Mouse (Mus musculus) yolk sac, embryonic 10.5 days (tissue): Measurements from ENCODE around the gene H2-M10.1.
"Not testable (repeated sequence)": the region's sequence is repeated elsewhere in the genome, so short reads cannot be mapped to it uniquely, and the experiment has no call there.

ENCODE experiments used
- DNase-seq: peaks from one replicate; pipeline ENCODE4 v3.0.0-alpha.2; 2017; ENCODE audit warnings: low spot score

H2-M10.1 gene

GRCm38 (mm10) chr17:36326055-36326454 is at the start of gene H2-M10.1:
H2-M10.1 (minus strand) TSS chr17:36326155.
- DNase-seq, result no peak

GRCm38 (mm10) chr17:36368317-36368716 is 42.4 kb upstream of the H2-M10.1 start, which contains the start of gene H2-M10.3:
H2-M10.3 (minus strand) TSS chr17:36368417.
- DNase-seq, result not testable (repeated sequence)

- not testable (repeated sequence) for DNase-seq
These were observed 36.4 kb upstream of the H2-M10.1 start for GRCm38 (mm10) chr17:36362404-36362803.

DNA sequence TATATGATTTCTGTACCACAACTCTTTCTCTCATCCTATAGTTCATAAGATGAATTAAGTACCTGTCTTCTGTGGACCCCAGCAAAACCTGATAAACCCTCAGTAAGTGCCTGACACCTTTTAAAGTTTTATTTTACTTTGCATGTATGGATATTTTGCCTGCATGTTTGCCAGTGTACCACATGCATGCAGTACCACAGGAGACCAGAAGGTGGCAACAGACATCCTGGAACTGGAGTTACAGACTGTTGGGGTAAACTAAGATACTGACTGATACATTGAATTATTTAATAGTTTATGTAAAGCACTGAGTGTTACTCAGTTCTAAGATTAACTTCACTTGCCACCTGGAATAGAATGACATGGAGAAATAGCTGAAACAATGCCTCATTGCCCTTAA is 31.6 kb upstream of the H2-M10.1 start:
- peak; percentile 3 for DNase-seq

DNA sequence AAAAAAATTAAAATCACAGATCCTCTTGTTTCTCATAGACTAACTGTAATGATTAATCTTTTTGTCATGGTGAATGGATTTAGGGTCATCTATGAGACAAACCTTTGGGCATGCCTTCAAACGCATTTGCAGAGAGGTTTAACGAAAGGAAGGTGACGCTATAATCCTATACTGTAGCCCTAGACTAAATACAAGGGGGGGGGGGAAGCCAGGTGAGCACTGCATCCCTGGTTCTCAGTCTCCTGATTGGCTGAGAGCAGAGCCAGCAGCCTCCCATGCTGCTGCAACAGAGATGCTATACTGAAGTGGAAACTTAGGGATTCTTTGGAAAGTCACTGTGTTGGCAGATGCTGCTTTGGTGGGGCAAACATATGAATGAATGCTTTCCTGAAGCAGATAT is 29.8 kb upstream of the H2-M10.1 start:
- no peak for DNase-seq

DNA sequence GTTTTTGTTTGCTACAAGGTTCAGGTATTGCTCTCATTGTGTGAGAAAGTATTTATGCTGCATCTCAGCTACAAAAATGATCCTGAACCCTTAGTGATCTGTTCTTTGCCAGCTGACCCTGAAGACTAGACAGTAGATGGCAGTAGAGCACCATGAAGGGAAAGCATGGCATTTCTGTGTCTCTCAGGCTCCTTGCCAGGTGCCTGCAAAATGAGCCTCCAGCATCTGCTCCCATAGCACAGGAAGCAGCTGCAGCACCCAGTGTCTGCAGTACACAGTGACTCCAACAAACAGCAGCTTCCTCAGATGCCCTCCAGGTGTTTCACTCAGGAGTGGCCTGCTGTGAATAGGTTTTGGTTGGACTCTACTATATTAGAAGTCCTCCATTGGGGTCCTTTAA is 29.4 kb upstream of the H2-M10.1 start:
- not testable (repeated sequence) for DNase-seq

DNA sequence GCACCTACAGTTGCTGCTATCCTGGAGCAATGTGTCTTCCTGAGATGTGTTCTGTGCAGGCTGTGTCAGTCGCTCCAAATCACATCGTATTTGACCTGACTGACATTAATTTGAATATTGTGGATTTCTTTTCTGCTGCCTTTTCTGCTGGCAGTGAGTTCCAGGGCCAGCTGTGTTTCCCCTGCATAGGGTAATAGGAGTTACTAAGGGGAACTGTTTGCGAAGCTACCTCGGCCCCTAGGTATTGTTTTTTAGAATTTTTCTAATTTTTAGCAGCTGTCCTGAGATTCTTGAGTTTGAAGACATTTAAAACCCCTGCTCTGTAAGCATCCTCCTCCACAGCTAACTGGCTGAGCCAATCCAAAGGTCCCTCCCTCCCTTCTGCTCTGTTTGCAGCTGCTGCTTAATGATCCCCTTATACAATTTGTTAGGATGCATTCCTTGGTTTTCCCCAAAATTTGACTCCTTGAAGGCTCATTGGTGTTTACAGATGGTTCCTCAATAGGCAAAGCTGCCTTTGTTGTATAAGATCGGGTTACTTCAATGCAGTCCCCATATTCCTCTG is 10.2 kb downstream of the H2-M10.1 start:
- DNase-seq, result no peak

DNA sequence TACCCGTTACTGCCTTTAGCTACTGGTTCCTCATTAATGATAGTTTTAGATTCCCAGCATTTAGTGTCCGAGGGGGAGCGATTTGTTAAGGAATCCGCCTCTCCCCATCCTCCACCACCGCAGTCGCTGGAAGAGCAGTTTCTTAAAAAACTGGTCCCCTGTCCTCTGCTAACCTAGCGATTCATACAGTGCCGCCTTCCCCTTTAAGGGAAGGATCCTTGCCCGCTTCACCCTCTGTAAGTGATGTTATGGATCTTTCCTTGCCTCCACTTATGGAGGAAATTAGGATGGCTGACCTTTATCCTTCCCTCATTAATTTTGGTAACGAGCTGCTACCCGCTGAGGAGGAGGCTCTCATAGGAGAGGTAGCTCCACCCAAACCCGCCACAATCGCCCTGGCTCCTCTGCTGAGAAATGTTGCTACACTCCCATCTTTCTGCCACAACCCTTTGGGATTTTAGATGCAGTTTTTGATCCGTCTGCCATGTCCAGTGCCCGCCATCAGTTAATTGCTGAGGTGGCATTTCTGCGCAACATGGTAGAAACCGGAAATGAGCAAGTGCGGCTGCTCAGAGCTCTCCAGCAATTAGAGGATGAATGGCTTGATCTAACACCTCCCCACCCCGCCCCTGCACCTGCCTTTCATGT is 10.8 kb downstream of the H2-M10.1 start:
- peak; percentile 13 for DNase-seq

DNA sequence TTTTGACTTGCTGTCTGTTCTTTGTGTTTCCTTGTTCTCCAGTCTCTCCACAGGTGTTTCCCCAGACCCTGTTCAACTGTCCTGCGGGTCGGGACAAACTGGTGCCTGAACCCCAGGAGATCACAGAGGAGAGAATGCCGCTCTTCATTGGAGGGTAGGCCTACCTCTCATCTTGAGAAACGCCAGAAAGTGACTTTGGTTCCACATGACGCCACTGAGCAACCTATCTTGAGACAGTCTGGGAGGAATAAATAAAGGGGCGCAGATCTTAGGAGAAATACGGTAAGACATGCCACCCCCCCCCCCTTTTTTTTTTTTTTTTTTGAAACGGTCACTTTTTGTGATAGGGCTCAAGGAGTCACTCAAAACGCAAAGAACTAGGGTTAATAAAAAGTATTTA is 11.4 kb downstream of the H2-M10.1 start:
- peak; percentile 6 for DNase-seq

DNA sequence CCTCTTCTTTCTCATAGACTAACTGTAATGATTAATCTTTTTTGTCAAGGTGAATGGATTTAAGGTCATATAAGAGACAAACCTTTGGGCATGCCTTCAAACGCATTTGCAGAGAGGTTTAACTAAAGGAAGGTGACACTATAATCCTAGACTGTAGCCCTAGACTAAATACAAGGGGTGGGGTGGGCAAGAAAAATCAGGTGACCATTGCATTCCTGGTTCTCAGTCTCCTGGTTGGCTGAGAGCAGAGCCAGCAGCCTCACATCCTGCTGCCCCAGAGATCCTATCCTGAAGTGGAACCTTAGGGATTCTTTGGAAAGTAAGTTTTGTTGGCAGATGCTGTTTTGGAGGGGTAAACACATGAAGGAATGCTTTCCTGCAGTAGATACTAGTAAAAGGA is 16.7 kb downstream of the H2-M10.1 start:
- no peak for DNase-seq

DNA sequence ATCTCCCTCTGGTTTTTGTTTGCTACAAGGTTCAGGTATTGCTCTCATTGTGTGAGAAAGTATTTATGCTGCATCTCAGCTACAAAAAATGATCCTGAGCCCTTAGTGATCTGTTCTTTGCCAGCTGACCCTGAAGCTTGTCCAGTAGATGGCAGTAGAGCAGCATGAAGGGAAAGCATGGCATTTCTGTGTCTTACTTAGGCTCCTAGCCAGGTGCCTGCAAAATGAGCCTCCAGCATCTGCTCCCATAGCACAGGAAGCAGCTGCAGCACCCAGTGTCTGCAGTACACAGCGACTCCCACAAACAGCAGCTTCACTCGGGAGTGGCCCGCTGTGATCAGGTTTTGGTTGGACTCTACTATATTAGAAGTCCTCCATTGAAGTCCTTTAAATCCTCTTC is 17.1 kb downstream of the H2-M10.1 start:
- DNase-seq, result peak; percentile 44

DNA sequence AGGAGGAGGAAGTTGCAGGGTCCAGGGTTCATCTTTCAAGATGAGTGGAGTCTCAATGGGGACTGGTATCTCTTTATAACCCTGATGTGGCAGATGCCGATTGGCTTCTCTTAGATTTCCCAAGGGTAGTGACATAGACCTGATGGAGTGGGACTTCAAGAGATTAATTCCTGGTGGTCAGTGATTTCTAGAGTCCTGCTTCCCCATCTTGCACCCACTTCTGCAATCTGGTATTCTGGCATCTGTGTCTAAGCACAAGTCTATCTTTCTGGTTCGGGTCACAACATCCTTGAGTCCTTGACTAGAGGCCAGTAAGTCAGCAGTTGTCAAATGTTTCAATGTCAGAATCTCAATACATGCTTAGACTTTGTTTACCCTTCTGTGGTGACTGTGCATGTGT is 39.6 kb downstream of the H2-M10.1 start, which contains the start of gene H2-M10.2:
H2-M10.2 (minus strand) TSS at position 101 of the 400 bp plus-strand sequence.
- no peak for DNase-seq

DNA sequence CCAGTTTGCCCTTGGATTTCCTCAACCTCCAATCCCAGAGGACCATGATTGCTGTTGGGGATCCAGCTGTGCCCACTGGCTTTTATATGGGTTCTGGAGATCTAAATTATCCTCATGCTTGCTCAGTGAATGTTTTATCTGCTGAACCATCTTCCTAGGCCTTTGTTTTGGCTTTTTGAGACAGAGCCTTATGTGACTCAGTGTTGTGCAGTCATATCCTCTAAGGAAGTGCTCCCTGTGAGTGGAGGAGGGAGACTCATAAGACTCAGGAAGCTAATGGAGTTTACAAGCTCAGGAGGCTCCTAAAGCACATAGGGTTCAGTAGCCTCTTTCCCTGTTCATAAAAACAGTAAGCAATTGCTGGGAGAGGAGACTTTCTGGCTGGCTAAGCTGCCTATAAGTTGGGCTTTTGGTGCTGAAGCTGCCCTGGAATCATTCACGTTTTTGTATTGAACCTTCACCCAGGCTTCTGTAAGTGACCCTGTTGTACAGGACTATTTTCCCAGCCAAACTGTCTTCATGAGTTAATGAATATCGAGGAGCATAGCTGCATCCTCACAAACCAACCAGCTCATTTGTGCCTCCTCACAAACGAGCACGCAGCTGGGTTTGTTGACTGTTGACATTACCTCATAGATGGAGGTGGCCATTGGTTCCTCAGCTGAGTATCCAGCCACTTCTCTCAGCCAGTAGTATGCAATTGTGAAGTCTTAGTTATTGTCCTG is 44.3 kb downstream of the H2-M10.1 start:
- DNase-seq, result no peak

DNA sequence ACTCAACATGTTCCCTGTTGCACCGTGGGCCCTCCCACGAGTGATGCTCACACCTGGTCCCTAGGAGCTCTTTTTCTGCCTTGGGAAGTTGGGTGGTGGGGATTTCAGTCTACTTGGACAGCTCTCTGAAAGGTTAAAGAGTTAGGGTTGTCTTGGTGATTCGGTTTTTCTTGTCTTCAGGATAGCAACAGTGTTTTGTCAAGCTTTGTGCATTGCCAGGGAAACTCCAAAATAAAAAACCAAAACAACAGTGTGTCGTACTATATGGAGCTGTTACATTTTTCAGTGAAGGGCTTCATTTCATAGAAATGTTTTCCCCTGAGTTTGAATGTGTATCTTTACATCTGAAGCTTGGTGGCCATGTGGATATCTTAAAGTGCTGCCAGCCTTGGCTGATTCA is 51.2 kb downstream of the H2-M10.1 start:
- no peak for DNase-seq

- no peak for DNase-seq
These were observed 52.2 kb downstream of the H2-M10.1 start for GRCm38 (mm10) chr17:36273796-36274195.
